10 mouse cellular contexts compared by ENCODE assay signal in the genomic region with DNA sequence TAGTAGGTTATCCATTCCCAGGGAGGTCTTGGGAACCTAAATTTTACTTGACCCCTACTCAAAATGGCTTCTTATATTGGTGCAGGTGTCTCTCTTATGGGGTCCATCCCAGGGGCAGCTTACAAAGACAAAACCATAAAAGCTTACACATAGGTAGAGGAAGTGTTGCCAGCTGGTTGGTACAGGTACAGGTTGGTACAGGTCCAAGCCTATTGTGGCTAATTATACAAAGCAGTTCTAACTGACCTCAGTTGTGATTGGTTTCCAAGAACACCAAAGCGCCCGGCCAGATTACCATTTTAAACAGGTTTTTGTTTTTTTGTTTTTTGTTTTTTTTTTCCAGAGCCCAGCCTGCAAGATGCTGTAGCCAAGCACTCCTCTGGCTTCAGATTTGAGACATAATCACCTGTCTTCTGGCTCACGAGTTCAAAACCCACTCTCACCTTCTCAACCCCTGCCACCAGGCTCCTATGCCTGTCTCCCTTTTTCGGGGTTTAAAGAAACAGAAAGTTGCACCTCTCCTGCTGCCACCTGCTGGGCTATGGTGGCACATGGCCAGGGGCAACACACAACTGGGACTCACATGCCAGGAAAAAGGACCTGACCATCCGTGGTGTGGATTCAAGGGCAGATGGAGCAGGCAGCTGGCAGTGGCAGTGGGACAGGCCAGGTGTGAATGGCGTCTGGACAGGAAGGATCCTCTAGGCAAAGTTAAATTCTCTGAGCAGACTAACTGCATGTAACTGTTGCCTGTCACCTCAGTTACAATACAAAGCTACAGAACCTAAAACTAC. TPM values are rescaled to one million over a fixed set of nuclear protein-coding genes. Genes with fewer than 3 reads are reported as not detected.
DNase-seq lines count a peak whose midpoint lies in the region; ATAC-seq and TF ChIP-seq lines count a peak whose summit lies in the region.
"Had no signal": no experiment of that assay in that cellular context is flagged by ENCODE, and none has a peak within 500 bp of the region (broad histone marks: within the 10 kb centered on the region; RNA-seq: fewer than 3 reads in every experiment).

No protein-coding gene starts in this region.

- no peak overlapping the region for H3K9ac ChIP-seq in lung, postnatal 0 days (replicated peaks; ENCODE audit: low read depth)
- H3K9ac ChIP-seq: embryonic facial prominence, embryonic 13.5 days; liver, embryonic 13.5 days had no signal

- no peak overlapping the region for H3K27ac ChIP-seq in lung, postnatal 0 days (ENCODE audit: low read length)
- H3K27ac ChIP-seq in midbrain, embryonic 10.5 days (replicated peaks), result no peak overlapping the region
- H3K27ac ChIP-seq: embryonic facial prominence, embryonic 13.5 days; liver, embryonic 13.5 days had no signal

- DNase-seq in 3T3-L1 (ENCODE audit: low read depth, low spot score), result peak; percentile 29
- DNase-seq in CD4-positive, CD25-positive, alpha-beta regulatory T cell, adult 2 months (ENCODE audit: low read depth, low spot score), result peak; percentile 84
- DNase-seq in lung, postnatal 0 days (ENCODE audit: low spot score), result peak; percentile 61
- peak; percentile 76 for DNase-seq in thymus, postnatal 14 days
- no peak for DNase-seq in midbrain, embryonic 10.5 days (ENCODE audit: low spot score)
- DNase-seq in left cerebral cortex, adult 11 months (ENCODE audit: low spot score), result no peak
- DNase-seq in gastrocnemius, adult 18-20 months (ENCODE audit: low spot score), result no peak
- DNase-seq: liver, embryonic 13.5 days had no signal

- peak; percentile 52 for ATAC-seq in granulocyte monocyte progenitor cell, adult 5-6 weeks (replicated peaks; ENCODE audit: poor library complexity, severe bottlenecking)
- 0 out of 2 replicates have a peak, but pooled peaks have one; percentile 5 for ATAC-seq in lung, postnatal 0 days

- no peak for TF ChIP-seq EP300 in lung, postnatal 0 days (IDR thresholded peaks at IDR 0.05)

- no peak overlapping the region for H3K4me3 ChIP-seq in lung, postnatal 0 days (ENCODE audit: low read depth, low read length)
- H3K4me3 ChIP-seq in midbrain, embryonic 10.5 days, result no peak overlapping the region
- H3K4me3 ChIP-seq: embryonic facial prominence, embryonic 13.5 days; liver, embryonic 13.5 days had no signal

- H3K9me3 ChIP-seq in lung, postnatal 0 days (ENCODE audit: low read length), result no peaks in the 10 kb centered on the region
- no peaks in the 10 kb centered on the region for H3K9me3 ChIP-seq in midbrain, embryonic 10.5 days (replicated peaks)
- H3K9me3 ChIP-seq: embryonic facial prominence, embryonic 13.5 days; liver, embryonic 13.5 days had no signal

- H3K36me3 ChIP-seq in lung, postnatal 0 days (ENCODE audit: insufficient read depth, low read length), result no peaks in the 10 kb centered on the region
- H3K36me3 ChIP-seq in midbrain, embryonic 10.5 days, result no peaks in the 10 kb centered on the region
- H3K36me3 ChIP-seq: embryonic facial prominence, embryonic 13.5 days; liver, embryonic 13.5 days had no signal

- WGBS in lung, postnatal 0 days, result 58% methylated on average over 6 of the region's 6 CpGs
- WGBS in midbrain, embryonic 10.5 days, result 74% methylated on average over 6 of the region's 6 CpGs

- H3K27me3 ChIP-seq in lung, postnatal 0 days (replicated peaks; ENCODE audit: insufficient read depth, low read length), result no peaks in the 10 kb centered on the region
- no peaks in the 10 kb centered on the region for H3K27me3 ChIP-seq in midbrain, embryonic 10.5 days (ENCODE audit: low read depth, poor library complexity, severe bottlenecking)
- H3K27me3 ChIP-seq: embryonic facial prominence, embryonic 13.5 days had no signal

- no peaks in the 10 kb centered on the region for H3K4me1 ChIP-seq in lung, postnatal 0 days (ENCODE audit: insufficient read depth, low read depth, low read length)
- H3K4me1 ChIP-seq in midbrain, embryonic 10.5 days, result 0 out of 2 replicates have a peak, but pooled peaks cover 5% of the 10 kb centered on the region

- H3K4me2 ChIP-seq in lung, postnatal 0 days (replicated peaks; ENCODE audit: low read depth, low read length), result no peak overlapping the region
- H3K4me2 ChIP-seq: embryonic facial prominence, embryonic 13.5 days; liver, embryonic 13.5 days had no signal

- TF ChIP-seq CTCF in lung, postnatal 0 days (IDR thresholded peaks at IDR 0.05), result peak; percentile 69

RNA-seq across cellular contexts. Expression of gene Hnrnpa3, which starts 22.6 kb away (rescaled TPM):
- total RNA-seq in granulocyte monocyte progenitor cell, adult 5-6 weeks (2014; fragmentation: Nextera tagmentation), result 734 and 909 TPM in 2 replicates
- total RNA-seq in granulocyte monocyte progenitor cell, adult 5-6 weeks (2017), result 363 and 370 TPM in 2 replicates
- 114 and 129 TPM in 2 replicates for polyA plus RNA-seq in lung, postnatal 0 days (2015; fragmentation: Nextera tagmentation; extraction: Ambion mirVana)
- 337 and 348 TPM in 2 replicates for polyA plus RNA-seq in midbrain, embryonic 10.5 days (2016; fragmentation: Nextera tagmentation; extraction: Ambion mirVana)
- total RNA-seq in gastrocnemius, adult 18-20 months (2021), result 100 to 1,000 TPM; 112 to 143 TPM

Comparison
In these comparisons a context has a peak if more than half of its experiments do, and no peak if none do; other contexts are left out.
1. DNase-seq: peak in 3T3-L1 (single experiment), CD4-positive, CD25-positive, alpha-beta regulatory T cell, adult 2 months (single experiment), lung, postnatal 0 days (single experiment) and thymus, postnatal 14 days (single experiment); none in midbrain, embryonic 10.5 days (single experiment), left cerebral cortex, adult 11 months (single experiment) and gastrocnemius, adult 18-20 months (single experiment).